Mouse (Mus musculus) spleen, adult 2 months (tissue): ENCODE data around the gene Ptbp3.

Experiments used
- CTCF ChIP-seq: fragments of 200-500 bp; IDR thresholded peaks from 2 replicates; pipeline ENCODE4 v1.5.1; 2011; ENCODE audit warnings: mild to moderate bottlenecking, inconsistent platforms; ENCODE audit not compliant: insufficient read depth, insufficient read length, insufficient replicate concordance; ENCODE audit errors: extremely low read depth
- POLR2A ChIP-seq: fragments of 200-500 bp; IDR thresholded peaks from 2 replicates; pipeline ENCODE4 v1.6.1; 2011; ENCODE audit warnings: low read depth, low read length, inconsistent platforms

DNA sequence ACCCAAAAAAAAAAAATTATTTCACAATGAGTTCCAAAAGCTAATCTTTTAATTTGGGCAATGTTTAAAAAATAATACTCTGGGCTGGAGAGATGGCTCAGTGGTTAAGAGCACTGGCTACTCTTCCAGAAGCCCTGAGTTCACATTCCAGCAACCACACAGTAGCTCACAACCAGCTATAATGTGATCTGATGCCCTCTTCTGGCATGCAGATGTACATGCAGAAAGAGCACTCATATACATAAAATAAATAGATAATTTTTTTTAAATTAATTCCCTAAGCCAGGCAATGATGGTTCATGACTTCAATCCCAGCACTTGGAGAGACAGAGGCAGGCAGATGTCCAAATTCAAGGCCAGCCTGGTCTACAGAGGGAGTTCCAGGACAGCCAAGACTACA lies 6.2 kb downstream of the Ptbp3 start:
- no peak for TF ChIP-seq CTCF
- TF ChIP-seq POLR2A: no peak
